Mouse (Mus musculus) spleen, embryonic (tissue): ENCODE results near the gene Mtmr14.

ENCODE experiments used
- CTCF ChIA-PET: fragments of 350-600 bp; sonication (Branson Sonifier 250); formaldehyde crosslinking; loops from one replicate; lab custom pipeline; 2022; lab: Charles Lee

Mtmr14 gene

GRCm38 (mm10) chr6:113330547-113330946 is 92.9 kb downstream of the Mtmr14 start:
- CTCF ChIA-PET, result interaction anchor here (0.5 to 0.7 kb wide), 2 partner anchors 25 to 233 kb away, joined by 3 read pairs; no protein-coding TSS in a partner anchor
